Mouse (Mus musculus) MEL (cell line): ENCODE measurements around the gene Tspoap1.

Experiments used
- CTCF ChIP-seq, 3 experiments: IDR thresholded peaks in 2 of 3; conservative IDR thresholded peaks in 1 of 3; 2 replicates each; pipeline ENCODE4 v1.5.1; 2011 to 2012; ENCODE audit warnings: low read length in 3 of 3, low read depth in 2 of 3, mild to moderate bottlenecking in 2 of 3, improper control_type of control experiment in 1 of 3, inconsistent platforms in 1 of 3, mixed read lengths in 1 of 3, moderate library complexity in 1 of 3; ENCODE audit not compliant: control insufficient read depth in 1 of 3, insufficient read depth in 1 of 3, poor library complexity in 1 of 3, severe bottlenecking in 1 of 3
- TBP ChIP-seq: IDR thresholded peaks from 2 replicates; pipeline ENCODE4 v1.8.0; 2011; ENCODE audit warnings: low read depth, low read length, improper control_type of control experiment

DNA sequence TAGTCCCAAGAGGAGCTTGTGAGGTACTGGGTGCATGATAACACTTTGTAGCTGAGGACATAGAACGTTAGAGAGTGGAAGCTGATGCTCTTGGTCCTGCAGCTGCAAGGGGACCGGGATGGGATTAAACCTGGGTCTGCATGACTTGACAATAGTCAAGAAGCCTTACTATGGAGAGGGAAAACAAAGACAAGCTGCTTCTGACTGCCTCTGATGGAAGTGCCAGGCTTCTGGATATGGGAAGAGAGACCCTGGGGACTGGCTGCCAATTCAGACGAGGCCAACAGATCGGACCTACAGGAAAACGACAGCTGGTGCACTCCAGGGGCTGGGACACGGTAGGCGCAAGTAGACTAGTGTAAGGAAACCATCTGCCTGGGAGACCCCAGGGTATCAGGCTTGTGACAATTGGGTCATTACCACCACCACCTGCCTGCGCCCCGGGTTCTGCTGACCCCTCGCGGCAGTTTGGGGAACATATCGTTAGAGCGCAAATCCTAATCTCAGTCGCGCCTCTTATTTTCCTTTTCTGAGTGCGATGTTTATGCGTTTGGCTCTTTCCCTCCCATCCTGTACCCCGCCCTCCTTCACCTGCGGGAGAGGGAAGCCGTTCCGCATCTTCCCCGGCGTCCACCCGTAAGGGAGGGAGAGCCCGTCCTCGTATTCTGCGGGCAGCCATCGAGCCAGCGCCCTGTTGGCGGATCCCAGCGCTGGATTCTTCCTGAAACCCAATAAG lies 56.5 kb downstream of the Tspoap1 start:
- TF ChIP-seq TBP, result no peak
- no peak for TF ChIP-seq CTCF (IDR thresholded peaks at IDR 0.05 in 2 of 3, conservative IDR thresholded peaks at IDR 0.05 in 1 of 3; ENCODE audit: control insufficient read depth in 1 of 3, insufficient read depth in 1 of 3, low read depth in 2 of 3, low read length in 3 of 3, poor library complexity in 1 of 3, severe bottlenecking in 1 of 3)
